Mouse (Mus musculus): ENCODE data around the gene Msx2. TPM values are rescaled to one million over a fixed set of nuclear protein-coding genes. Genes with fewer than 3 reads are reported as not detected.
A peak's percentile ranks its signal among the peaks of the same experiment; 100 is the strongest.

Gene Msx2
- polyA plus RNA-seq, 1 experiment from 2014 or later: 0.07 TPM

- Histone ChIP-seq H3K4me3 (ENCODE audit: low read depth, low read length) (no peak overlapping the region), H3K4me1 (ENCODE audit: insufficient read depth, low read depth, low read length) (no peaks in the 10 kb centered on the region), H3K9ac (replicated peaks; ENCODE audit: low read depth) (no peak overlapping the region), H3K36me3 (ENCODE audit: insufficient read depth, low read length) (no peaks in the 10 kb centered on the region), H3K4me2 (replicated peaks; ENCODE audit: low read depth, low read length) (no peak overlapping the region), H3K27me3 (replicated peaks; ENCODE audit: insufficient read depth, low read length) (0 out of 2 replicates have a peak, but pooled peaks cover 3% of the 10 kb centered on the region), H3K9me3 (ENCODE audit: low read length) (no peaks in the 10 kb centered on the region), H3K27ac (ENCODE audit: low read length) (no peak overlapping the region)
- no peak for DNase-seq (ENCODE audit: low spot score)
- WGBS: 87% methylated on average over 3 of the region's 3 CpGs
- no peak for ATAC-seq
- TF ChIP-seq CTCF (IDR thresholded peaks at IDR 0.05) (no peak), EP300 (IDR thresholded peaks at IDR 0.05) (no peak)
Observed at GRCm38 (mm10) chr13:53453927-53454326, 18.9 kb downstream of the Msx2 start.

DNA sequence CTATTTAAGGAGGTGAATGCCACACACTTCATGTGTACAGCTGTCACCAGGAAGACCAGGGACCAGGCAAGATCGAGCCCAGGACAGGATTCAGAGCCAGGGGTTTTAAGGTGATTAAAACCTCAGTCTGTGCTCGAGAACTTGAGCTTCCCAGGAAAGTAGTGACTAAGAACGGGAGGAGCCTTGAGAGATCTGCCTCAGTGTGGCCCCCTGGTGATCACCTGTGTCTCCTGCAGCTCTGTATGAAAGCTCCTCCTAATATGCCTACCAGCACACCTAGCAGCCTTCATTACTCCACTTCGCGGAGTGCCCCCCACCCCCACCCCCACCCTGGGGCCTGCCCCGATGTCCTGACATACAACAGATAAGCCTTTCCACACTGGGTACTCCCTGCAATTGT lies 25.3 kb downstream of the Msx2 start:
- no peak overlapping the region for H3K27ac ChIP-seq (ENCODE audit: low read length)
- no peaks in the 10 kb centered on the region for H3K4me1 ChIP-seq (ENCODE audit: insufficient read depth, low read depth, low read length)
- H3K27me3 ChIP-seq (replicated peaks; ENCODE audit: insufficient read depth, low read length): no peaks in the 10 kb centered on the region

DNA sequence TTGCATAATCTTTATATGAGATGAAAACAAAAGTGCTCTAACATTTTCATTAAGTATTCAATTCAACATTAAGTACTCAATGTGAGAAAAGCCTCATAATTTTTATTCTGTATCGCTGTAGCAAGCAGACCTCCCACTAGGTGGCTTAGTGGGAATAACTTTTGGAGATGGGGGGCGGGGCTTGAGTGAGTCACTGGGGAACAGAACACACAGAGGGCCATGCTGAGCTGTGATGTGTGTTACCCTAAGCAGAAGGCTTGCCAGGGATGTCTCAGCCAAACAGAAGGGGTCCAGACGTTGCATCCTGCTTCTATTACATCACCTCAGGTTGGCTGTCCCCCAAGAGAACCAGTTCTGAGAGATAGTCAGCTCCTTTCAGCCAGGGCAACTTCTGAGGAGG lies 29.3 kb downstream of the Msx2 start:
- Histone ChIP-seq H3K27ac (ENCODE audit: low read length) (no peak overlapping the region), H3K36me3 (ENCODE audit: insufficient read depth, low read length) (no peaks in the 10 kb centered on the region), H3K4me2 (replicated peaks; ENCODE audit: low read depth, low read length) (no peak overlapping the region), H3K9ac (replicated peaks; ENCODE audit: low read depth) (no peak overlapping the region), H3K4me3 (ENCODE audit: low read depth, low read length) (no peak overlapping the region), H3K9me3 (ENCODE audit: low read length) (no peaks in the 10 kb centered on the region), H3K4me1 (ENCODE audit: insufficient read depth, low read depth, low read length) (no peaks in the 10 kb centered on the region), H3K27me3 (replicated peaks; ENCODE audit: insufficient read depth, low read length) (no peaks in the 10 kb centered on the region)
- WGBS: 12% methylated on average over 3 of the region's 3 CpGs
- ATAC-seq (peak; percentile 68), DNase-seq (ENCODE audit: low spot score) (peak; percentile 72)
- TF ChIP-seq CTCF (IDR thresholded peaks at IDR 0.05) (peak; percentile 57), EP300 (IDR thresholded peaks at IDR 0.05) (no peak)

More for the DNA sequence above, 25.3 kb downstream of the Msx2 start:
- Histone ChIP-seq H3K4me2 (replicated peaks; ENCODE audit: low read depth, low read length) (no peak overlapping the region), H3K9me3 (ENCODE audit: low read length) (no peaks in the 10 kb centered on the region), H3K9ac (replicated peaks; ENCODE audit: low read depth) (no peak overlapping the region), H3K4me3 (ENCODE audit: low read depth, low read length) (no peak overlapping the region), H3K36me3 (ENCODE audit: insufficient read depth, low read length) (no peaks in the 10 kb centered on the region)
- TF ChIP-seq EP300 (IDR thresholded peaks at IDR 0.05) (no peak), CTCF (IDR thresholded peaks at IDR 0.05) (peak; percentile 60)
- WGBS: 15% methylated on average over 6 of the region's 6 CpGs
- DNase-seq (ENCODE audit: low spot score) (peak; percentile 59), ATAC-seq (no peak)

DNA sequence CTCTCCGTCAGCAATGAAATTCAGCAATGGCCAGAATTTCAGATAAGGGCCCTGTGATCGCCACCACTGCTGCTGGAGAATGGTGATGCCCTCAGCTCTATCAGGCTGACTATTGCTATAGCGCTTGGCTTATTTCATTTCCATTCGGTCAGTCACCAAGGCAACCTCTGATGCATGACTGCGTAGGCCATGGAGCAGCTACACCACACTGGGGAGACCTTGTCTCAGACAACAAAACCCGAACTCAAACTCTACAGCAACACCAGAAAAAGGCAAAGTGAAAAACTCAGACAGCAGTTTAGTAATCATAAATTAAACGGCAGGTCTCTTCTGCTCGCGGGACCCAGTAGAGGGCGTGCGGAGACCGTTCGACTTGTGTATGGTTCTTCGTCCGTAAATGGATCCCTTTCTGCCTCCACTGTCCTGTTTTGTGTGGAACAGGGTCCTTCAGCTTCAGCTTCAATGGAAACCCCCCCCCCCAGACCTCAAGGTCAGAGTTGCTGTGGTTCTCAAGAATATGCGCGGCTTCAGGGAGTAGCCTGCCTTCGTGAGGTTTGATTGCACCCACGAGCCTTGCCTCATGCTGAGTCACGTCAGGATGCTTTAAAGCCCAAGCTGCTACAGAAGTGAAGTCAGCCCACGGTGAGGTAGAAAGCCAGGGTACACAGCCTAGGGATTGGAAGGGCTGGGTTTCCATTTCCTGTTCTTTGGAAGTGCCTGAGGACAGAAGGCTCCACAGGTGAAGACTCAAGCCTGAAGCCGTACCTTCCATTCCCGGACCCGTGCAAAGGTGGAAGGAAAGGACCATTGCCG lies 30.5 kb downstream of the Msx2 start:
- Histone ChIP-seq H3K9ac (replicated peaks; ENCODE audit: low read depth) (no peak overlapping the region), H3K27ac (ENCODE audit: low read length) (no peak overlapping the region), H3K4me1 (ENCODE audit: insufficient read depth, low read depth, low read length) (no peaks in the 10 kb centered on the region), H3K4me3 (ENCODE audit: low read depth, low read length) (no peak overlapping the region), H3K4me2 (replicated peaks; ENCODE audit: low read depth, low read length) (no peak overlapping the region), H3K9me3 (ENCODE audit: low read length) (no peaks in the 10 kb centered on the region), H3K27me3 (replicated peaks; ENCODE audit: insufficient read depth, low read length) (no peaks in the 10 kb centered on the region), H3K36me3 (ENCODE audit: insufficient read depth, low read length) (no peaks in the 10 kb centered on the region)
- TF ChIP-seq EP300 (IDR thresholded peaks at IDR 0.05): no peak
- TF ChIP-seq CTCF (IDR thresholded peaks at IDR 0.05): peak; percentile 63
- ATAC-seq (no peak), DNase-seq (ENCODE audit: low spot score) (peak; percentile 12)
- WGBS: 32% methylated on average over 25 of the region's 25 CpGs

DNA sequence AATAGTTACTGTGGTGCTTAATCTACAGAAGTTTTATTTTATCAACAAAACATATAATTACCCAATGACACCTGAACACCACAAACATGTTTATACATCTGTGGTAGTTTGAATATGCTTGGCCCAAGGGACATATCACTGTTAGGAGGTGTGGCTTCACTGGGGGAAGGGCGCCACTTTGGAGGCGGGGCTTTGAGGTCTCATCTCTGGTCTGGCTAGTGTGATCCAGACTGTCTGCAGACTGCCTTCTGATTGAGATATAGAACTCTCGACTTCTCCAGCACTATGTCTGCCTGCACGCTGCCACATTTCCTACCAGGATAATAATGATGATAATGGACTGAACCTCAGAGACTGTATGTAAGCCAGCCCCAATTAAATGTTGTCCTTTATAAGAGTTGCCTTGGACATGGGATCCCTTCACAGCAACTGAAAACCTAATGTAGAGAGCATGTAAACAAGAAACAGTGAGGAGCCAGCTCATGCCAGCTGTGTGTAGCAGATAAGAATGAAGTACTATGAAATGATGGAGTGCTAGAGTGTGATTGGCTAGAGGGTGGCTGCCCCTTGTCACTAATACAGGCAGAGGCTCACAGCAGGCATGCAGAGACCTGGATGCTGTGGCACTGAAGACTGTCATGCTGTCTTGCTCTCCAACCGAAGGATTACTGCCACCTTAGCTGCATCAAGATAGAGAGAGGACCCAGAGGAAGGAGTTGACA lies 31.4 kb downstream of the Msx2 start:
- no peaks in the 10 kb centered on the region for H3K36me3 ChIP-seq (ENCODE audit: insufficient read depth, low read length)
- H3K27me3 ChIP-seq (replicated peaks; ENCODE audit: insufficient read depth, low read length): no peaks in the 10 kb centered on the region

DNA sequence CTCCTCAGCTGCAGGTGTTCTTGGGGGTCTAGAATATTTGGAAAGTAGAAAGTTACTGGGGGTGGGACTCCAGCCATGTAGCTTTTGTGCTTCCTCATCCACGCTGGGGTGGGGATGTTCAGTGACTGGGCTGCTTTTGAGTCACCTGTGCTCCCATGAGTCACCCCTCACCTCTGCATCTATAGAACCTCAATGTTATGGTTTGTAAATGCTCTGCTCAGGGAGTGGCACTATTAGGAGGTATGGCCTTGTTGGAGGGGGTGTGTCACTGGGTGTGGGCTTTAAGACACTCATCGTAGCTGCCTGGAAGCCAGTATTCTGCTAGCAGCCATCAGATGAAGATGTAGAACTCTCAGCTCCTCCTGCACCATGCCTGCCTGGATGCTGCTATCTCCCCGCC lies 32.9 kb downstream of the Msx2 start:
- Histone ChIP-seq H3K27ac (ENCODE audit: low read length) (no peak overlapping the region), H3K9ac (replicated peaks; ENCODE audit: low read depth) (no peak overlapping the region), H3K9me3 (ENCODE audit: low read length) (no peaks in the 10 kb centered on the region), H3K4me3 (ENCODE audit: low read depth, low read length) (no peak overlapping the region), H3K4me1 (ENCODE audit: insufficient read depth, low read depth, low read length) (no peaks in the 10 kb centered on the region), H3K36me3 (ENCODE audit: insufficient read depth, low read length) (no peaks in the 10 kb centered on the region), H3K27me3 (replicated peaks; ENCODE audit: insufficient read depth, low read length) (no peaks in the 10 kb centered on the region), H3K4me2 (replicated peaks; ENCODE audit: low read depth, low read length) (no peak overlapping the region)
- no peak for TF ChIP-seq CTCF (IDR thresholded peaks at IDR 0.05)
- no peak for TF ChIP-seq EP300 (IDR thresholded peaks at IDR 0.05)
- 78% methylated on average over 3 of the region's 3 CpGs for WGBS
- DNase-seq (ENCODE audit: low spot score) (no peak), ATAC-seq (no peak)

More for the DNA sequence above, 31.4 kb downstream of the Msx2 start:
- TF ChIP-seq EP300 (IDR thresholded peaks at IDR 0.05) (no peak), CTCF (IDR thresholded peaks at IDR 0.05) (no peak)
- Histone ChIP-seq H3K4me1 (ENCODE audit: insufficient read depth, low read depth, low read length) (no peaks in the 10 kb centered on the region), H3K9ac (replicated peaks; ENCODE audit: low read depth) (no peak overlapping the region), H3K9me3 (ENCODE audit: low read length) (no peaks in the 10 kb centered on the region), H3K4me3 (ENCODE audit: low read depth, low read length) (no peak overlapping the region), H3K27ac (ENCODE audit: low read length) (no peak overlapping the region), H3K4me2 (replicated peaks; ENCODE audit: low read depth, low read length) (no peak overlapping the region)
- no peak for DNase-seq (ENCODE audit: low spot score)
- no peak for ATAC-seq
- WGBS: 52% methylated on average over 5 of the region's 5 CpGs

Measured in lung, postnatal 0 days (tissue).